12 mouse cellular contexts compared by ENCODE assay signal in genomic region chr5:30749582-30750311, GRCm38 (mm10). TPM values are rescaled to one million over a fixed set of nuclear protein-coding genes. Genes with fewer than 3 reads are reported as not detected.
DNase-seq lines count a peak whose midpoint lies in the region; ATAC-seq lines count a peak whose summit lies in the region.
"Had no signal": no experiment of that assay in that cellular context is flagged by ENCODE, and none has a peak within 500 bp of the region (broad histone marks: within the 10 kb centered on the region; RNA-seq: fewer than 3 reads in every experiment).

No protein-coding gene starts in this region.

- WGBS in liver, embryonic 11.5 days: 73% methylated on average over 12 of the region's 12 CpGs
- WGBS in forebrain, embryonic 14.5 days: 34% methylated on average over 12 of the region's 12 CpGs
- WGBS in liver, embryonic 16.5 days (ENCODE audit: insufficient replicate concordance): 48% methylated on average over 12 of the region's 12 CpGs

- no peak overlapping the region for H3K9ac ChIP-seq in liver, embryonic 11.5 days (ENCODE audit: low read depth, low read length)
- no peak overlapping the region for H3K9ac ChIP-seq in forebrain, embryonic 14.5 days (ENCODE audit: low read length)
- no peak overlapping the region for H3K9ac ChIP-seq in liver, embryonic 16.5 days (ENCODE audit: low read depth, low read length)

- no peaks in the 10 kb centered on the region for H3K27me3 ChIP-seq in liver, embryonic 11.5 days (replicated peaks; ENCODE audit: control insufficient read depth, insufficient read depth, low read length)
- no peaks in the 10 kb centered on the region for H3K27me3 ChIP-seq in forebrain, embryonic 14.5 days (replicated peaks; ENCODE audit: control insufficient read depth, insufficient read depth, low read length)
- no peaks in the 10 kb centered on the region for H3K27me3 ChIP-seq in liver, embryonic 16.5 days (ENCODE audit: control insufficient read depth, insufficient read depth, low read depth, low read length)

- H3K36me3 ChIP-seq in liver, embryonic 11.5 days (ENCODE audit: control insufficient read depth, insufficient read depth, low read length): no peaks in the 10 kb centered on the region
- H3K36me3 ChIP-seq in forebrain, embryonic 14.5 days (ENCODE audit: control insufficient read depth, insufficient read depth, low read length): peaks cover 92% of the 10 kb centered on the region
- no peaks in the 10 kb centered on the region for H3K36me3 ChIP-seq in liver, embryonic 16.5 days (ENCODE audit: control insufficient read depth, insufficient read depth)

- no peaks in the 10 kb centered on the region for H3K4me1 ChIP-seq in liver, embryonic 11.5 days (replicated peaks; ENCODE audit: control insufficient read depth, insufficient read depth, low read length)
- peaks cover 13% of the 10 kb centered on the region for H3K4me1 ChIP-seq in forebrain, embryonic 14.5 days (ENCODE audit: control insufficient read depth, insufficient read depth, low read length)
- no peaks in the 10 kb centered on the region; the same call in 1 of the 2 replicates for H3K4me1 ChIP-seq in liver, embryonic 16.5 days (ENCODE audit: control insufficient read depth, low read depth, low read length)

- H3K4me3 ChIP-seq in liver, embryonic 11.5 days (ENCODE audit: low read depth, low read length): no peak overlapping the region
- H3K4me3 ChIP-seq in forebrain, embryonic 14.5 days (ENCODE audit: low read depth, low read length): no peak overlapping the region
- no peak overlapping the region for H3K4me3 ChIP-seq in liver, embryonic 16.5 days (ENCODE audit: low read depth, low read length)

- no peak overlapping the region for H3K4me2 ChIP-seq in liver, embryonic 11.5 days
- no peak overlapping the region for H3K4me2 ChIP-seq in forebrain, embryonic 14.5 days (ENCODE audit: low read length)
- H3K4me2 ChIP-seq in liver, embryonic 16.5 days (ENCODE audit: low read depth, low read length): no peak overlapping the region

- peak; percentile 20 for DNase-seq in liver
- no peak for DNase-seq in liver, embryonic 11.5 days (ENCODE audit: low spot score)
- DNase-seq in Muller cell, postnatal 12 days (ENCODE audit: inconsistent ontology term): peak; percentile 62
- peak; percentile 67 for DNase-seq in forebrain, embryonic 14.5 days (ENCODE audit: low spot score)
- no peak for DNase-seq in layer of hippocampus, postnatal 10 days (ENCODE audit: low spot score in 2 of 2)
- DNase-seq: adrenal gland, adult 8-10 months; thymus, postnatal 36 days had no signal

- H3K27ac ChIP-seq in liver, embryonic 11.5 days (ENCODE audit: low read depth, low read length): no peak overlapping the region
- H3K27ac ChIP-seq in forebrain, embryonic 14.5 days (ENCODE audit: low read depth, low read length): peak overlapping the region; percentile 76
- H3K27ac ChIP-seq in liver, embryonic 16.5 days (ENCODE audit: low read length): no peak overlapping the region
- H3K27ac ChIP-seq: macrophage had no signal

- no peak for ATAC-seq in liver, embryonic 11.5 days (replicated peaks; ENCODE audit: low FRiP score)
- ATAC-seq in forebrain, embryonic 14.5 days: peak; percentile 69
- ATAC-seq in liver, embryonic 16.5 days (ENCODE audit: low read depth): peak; percentile 77
- no peak for ATAC-seq in megakaryocyte-erythroid progenitor cell, adult 5-6 weeks (replicated peaks; ENCODE audit: low FRiP score, low TSS enrichment, poor library complexity, severe bottlenecking)
- ATAC-seq: CD4-positive, CD25-positive, alpha-beta regulatory T cell, adult 4 months; intestine, embryonic 16.5 days had no signal

- H3K9me3 ChIP-seq in liver, embryonic 11.5 days (ENCODE audit: control insufficient read depth, low read length): no peaks in the 10 kb centered on the region
- H3K9me3 ChIP-seq in forebrain, embryonic 14.5 days (replicated peaks; ENCODE audit: control insufficient read depth, low read length): no peaks in the 10 kb centered on the region
- no peaks in the 10 kb centered on the region for H3K9me3 ChIP-seq in liver, embryonic 16.5 days (replicated peaks; ENCODE audit: control insufficient read depth, low read length)

RNA-seq across cellular contexts. Expression of gene Dpysl5, which starts 38.4 kb away (rescaled TPM):
- polyA plus RNA-seq in liver, embryonic 11.5 days (2014; fragmentation: Nextera tagmentation; extraction: Ambion mirVana): 1.3 and 1.6 TPM in 2 replicates
- 152 and 207 TPM in 2 replicates for polyA plus RNA-seq in forebrain, embryonic 14.5 days (2014; fragmentation: Nextera tagmentation; extraction: Ambion mirVana)
- 0.32 and 0.37 TPM in 2 replicates for polyA plus RNA-seq in liver, embryonic 16.5 days (2015; fragmentation: Nextera tagmentation; extraction: Ambion mirVana)
- not detected in 2 replicates for total RNA-seq in megakaryocyte-erythroid progenitor cell, adult 5-6 weeks (2014; fragmentation: Nextera tagmentation)
- not detected in 2 replicates for total RNA-seq in megakaryocyte-erythroid progenitor cell, adult 5-6 weeks (2017)
- total RNA-seq in layer of hippocampus, postnatal 10 days (2021): 100 to 1,000 TPM; 321 to 327 TPM
- polyA plus RNA-seq: CD4-positive, CD25-positive, alpha-beta regulatory T cell, adult 4 months; macrophage had no signal

Comparison
In these comparisons a context has a peak if more than half of its experiments do, and no peak if none do; other contexts are left out.
1. DNase-seq: peak in liver (single experiment), Muller cell, postnatal 12 days (single experiment) and forebrain, embryonic 14.5 days (single experiment); none in liver, embryonic 11.5 days (single experiment) and layer of hippocampus, postnatal 10 days (0 of 2).
2. ATAC-seq: peak in forebrain, embryonic 14.5 days (single experiment) and liver, embryonic 16.5 days (single experiment); none in liver, embryonic 11.5 days (single experiment) and megakaryocyte-erythroid progenitor cell, adult 5-6 weeks (single experiment).
3. RNA of gene Dpysl5, which starts 38.4 kb away (polyA plus RNA-seq): 152 to 207 TPM in forebrain, embryonic 14.5 days; 1.3 to 1.6 TPM in liver, embryonic 11.5 days and 0.32 to 0.37 TPM in liver, embryonic 16.5 days; every median in the first group is over 10 times any median in the second.